Mouse (Mus musculus) gastrocnemius, postnatal 10 days (tissue): ENCODE measurements around the gene Zfp281. TPM values are rescaled to one million over a fixed set of nuclear protein-coding genes. Genes with fewer than 3 reads are reported as not detected.

ENCODE experiments used
- DNase-seq: peaks from one replicate; pipeline ENCODE4 v3.0.0; 2021; ENCODE audit warnings: mixed read lengths
- total RNA-seq, 2 experiments: library from RNA; stranded (reverse); gene quantifications; 2 replicates each; pipeline ENCODE4 v1.2.3; 2021

The Zfp281 gene
- total RNA-seq, 2 experiments from 2014 or later: 8.7 to 10.3 TPM

DNA sequence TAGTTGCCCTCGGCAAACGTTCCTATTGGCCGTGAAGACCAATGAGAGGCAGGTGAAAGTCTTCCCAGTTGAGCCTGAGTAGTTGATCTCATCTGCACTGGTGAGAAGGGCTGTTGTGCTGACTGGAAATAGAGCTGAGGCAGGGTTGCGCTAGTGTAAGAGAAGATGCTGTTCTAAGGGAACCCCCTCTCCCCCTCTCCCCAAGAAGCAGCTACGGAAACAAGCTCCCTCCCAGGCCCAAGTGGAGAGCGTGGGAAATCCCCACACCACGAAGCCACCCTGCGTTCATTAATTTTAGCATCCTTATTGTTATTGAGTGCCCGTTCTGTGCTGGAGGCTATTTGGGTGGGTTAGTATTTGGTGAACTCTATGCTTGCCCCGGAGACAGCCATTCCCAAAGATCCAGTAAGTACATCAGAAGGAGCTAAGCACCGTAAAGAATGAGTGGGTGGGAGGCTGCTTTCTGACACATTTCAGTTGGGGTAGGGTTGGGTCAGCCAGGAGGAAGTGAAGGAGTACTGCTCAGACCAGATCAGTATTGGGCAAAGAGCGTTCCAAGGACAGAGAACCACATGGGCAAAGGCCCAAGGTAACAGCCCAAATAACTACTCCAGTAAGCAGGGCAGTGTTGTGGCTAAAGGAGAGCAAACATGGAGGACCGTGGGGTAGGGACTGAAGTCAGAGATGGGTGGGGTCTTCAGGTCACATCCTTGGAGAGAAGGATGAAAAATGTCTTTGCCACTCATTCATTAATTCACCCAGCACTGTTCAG, 33.9 kb downstream of the Zfp281 start:
- no peak for DNase-seq

DNA sequence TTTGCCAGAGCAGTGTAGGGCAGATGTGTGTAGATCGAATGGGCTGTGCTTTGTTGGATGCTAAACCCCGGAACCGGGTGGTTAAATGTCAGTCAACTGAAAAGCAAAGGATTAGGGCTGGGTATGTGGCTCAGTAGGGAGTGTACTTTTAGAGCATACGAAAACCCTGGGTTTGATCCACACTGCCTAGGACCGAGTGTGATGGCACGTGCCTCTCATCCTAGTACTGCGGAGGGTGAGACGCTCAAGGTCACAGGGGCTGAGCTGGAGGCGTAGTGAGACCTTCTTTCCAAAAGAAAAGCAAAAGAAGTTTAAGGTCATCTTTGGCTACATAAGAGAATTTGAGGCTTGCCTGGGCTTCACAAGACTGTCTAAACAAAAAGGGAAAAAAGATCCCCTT, 34.6 kb downstream of the Zfp281 start:
- no peak for DNase-seq

DNA sequence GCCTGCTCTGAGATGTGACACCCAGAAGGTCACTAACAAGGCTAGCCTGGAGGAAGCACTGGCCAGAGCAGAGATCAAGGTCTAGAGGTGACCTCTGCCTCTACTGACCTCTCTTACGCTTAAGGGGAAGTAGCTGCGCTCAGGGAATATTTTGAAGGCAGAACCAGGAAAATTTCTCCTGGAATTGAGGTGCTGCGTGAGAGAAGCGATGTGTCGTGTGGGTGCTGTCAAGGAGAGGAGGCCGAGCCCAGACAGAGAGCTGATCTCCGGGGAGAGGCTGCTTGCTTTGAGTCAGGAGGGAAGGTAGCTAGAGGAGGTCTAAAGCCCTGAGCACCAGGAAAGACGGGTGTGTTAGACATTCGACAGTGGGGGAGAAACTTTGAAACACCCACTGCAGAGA, 35.2 kb downstream of the Zfp281 start:
- no peak for DNase-seq

GRCm38 (mm10) chr1:136661511-136661910, 36.8 kb downstream of the Zfp281 start:
- no peak for DNase-seq

- no peak for DNase-seq
Measured at GRCm38 (mm10) chr1:136661939-136662563, 37.4 kb downstream of the Zfp281 start.

DNA sequence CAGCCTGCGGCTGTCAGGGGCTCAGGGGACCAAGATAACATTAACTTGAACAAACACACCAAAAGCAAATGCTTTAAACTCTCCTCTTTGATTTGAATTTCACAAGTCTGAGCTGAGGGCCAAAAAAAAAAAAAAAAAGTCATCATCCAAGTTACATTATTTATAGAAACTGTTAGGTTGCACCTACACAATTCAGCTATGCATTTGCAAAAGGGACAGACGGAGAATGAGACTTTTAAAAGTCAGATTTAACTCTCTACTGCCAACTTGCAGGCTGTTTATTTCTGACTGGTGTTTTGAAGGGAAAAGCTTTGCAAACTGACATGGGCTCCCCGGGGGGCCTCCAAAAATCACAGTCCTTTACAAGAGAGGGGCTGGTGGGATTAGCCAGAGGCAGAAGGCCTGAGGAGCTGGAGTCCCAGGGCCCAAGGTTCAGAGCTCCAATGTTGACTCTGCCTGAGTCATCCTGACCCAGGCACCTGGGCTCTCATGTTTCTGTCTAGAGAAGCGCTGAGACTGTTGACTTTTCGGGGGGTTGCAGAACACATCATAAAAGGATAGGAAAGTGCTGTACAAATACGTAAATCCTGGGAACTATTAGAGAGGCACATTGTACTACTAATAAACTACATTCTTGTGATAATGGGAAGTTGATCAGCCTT, 40.4 kb downstream of the Zfp281 start:
- DNase-seq: no peak

DNA sequence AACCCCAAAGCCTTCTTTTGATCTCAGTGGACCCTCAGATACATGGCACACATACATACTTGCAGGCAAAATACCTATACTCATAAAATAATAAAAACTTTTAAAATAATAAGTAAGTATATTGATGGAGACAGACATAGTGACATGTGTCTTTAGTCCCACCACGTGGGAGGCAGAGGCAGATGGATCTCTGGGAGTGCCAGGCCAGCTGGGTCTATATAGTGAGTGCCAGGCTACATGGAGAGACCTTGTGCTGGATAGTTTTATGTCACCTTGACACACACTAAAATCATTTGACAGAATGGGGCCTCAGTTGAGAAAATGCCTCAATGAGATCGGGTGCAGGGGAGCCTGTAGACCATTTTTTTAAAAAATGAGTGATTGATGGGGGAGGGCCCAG, 41.8 kb downstream of the Zfp281 start:
- no peak for DNase-seq

- DNase-seq: no peak
Measured at GRCm38 (mm10) chr1:136669926-136670325, 45.2 kb downstream of the Zfp281 start.

DNA sequence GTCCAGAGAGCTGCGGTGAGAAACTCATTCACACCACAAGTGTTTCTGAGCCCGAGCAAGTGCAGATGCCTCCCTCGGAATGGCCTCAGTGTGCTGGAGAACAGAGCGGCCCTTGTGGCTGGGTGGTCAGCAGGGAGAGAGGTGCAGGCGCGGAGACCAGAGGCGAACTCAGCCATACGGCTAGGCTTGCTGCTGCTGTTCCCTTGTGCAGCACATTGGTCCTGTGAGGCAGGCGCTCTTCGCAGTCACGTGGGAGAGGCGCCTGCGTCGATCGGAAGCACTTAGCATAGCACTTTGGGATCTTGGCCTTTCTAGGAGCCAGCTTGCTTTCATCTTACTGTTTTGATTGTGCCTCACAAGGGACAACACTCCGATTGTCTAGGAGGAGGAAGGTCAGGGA, 45.7 kb downstream of the Zfp281 start:
- no peak for DNase-seq

DNA sequence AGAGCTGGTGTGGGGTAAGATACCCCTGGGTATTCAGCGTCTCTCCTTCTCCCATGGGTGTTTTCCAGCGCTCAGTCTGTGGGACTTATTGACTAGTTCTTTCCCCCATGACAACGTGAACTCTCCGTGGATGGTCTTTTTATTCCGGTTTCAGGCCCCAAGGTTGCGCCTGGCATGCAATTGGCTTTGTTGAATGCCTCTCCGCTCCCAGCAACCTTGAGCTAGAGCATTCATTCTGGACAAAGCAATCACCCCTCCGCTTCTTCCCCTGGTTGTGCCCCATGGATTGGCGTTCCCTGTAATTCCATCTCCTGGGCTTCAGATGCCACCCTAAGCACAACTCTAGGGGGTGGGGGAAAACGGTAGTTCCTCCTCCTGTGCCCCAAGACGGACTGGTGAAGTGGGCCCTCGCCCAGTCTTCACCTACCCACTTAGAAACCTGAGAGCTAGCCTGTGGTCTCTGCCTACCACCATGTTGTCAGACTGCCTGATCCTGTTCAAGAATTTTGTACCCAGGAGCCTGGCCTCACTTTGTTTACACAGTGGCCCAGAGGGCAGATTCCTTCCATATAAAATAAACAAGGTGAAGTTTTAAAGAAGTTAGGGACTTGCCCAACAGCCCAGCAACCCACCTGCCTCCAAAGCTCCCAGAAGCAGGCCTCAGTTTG, 47.2 kb downstream of the Zfp281 start:
- DNase-seq: no peak

- DNase-seq: no peak
Measured at GRCm38 (mm10) chr1:136672564-136672963, 47.9 kb downstream of the Zfp281 start.

- no peak for DNase-seq
Measured at GRCm38 (mm10) chr1:136673293-136673692, 48.6 kb downstream of the Zfp281 start.

- DNase-seq: no peak
Measured at GRCm38 (mm10) chr1:136674548-136675455, 50.1 kb downstream of the Zfp281 start.

DNA sequence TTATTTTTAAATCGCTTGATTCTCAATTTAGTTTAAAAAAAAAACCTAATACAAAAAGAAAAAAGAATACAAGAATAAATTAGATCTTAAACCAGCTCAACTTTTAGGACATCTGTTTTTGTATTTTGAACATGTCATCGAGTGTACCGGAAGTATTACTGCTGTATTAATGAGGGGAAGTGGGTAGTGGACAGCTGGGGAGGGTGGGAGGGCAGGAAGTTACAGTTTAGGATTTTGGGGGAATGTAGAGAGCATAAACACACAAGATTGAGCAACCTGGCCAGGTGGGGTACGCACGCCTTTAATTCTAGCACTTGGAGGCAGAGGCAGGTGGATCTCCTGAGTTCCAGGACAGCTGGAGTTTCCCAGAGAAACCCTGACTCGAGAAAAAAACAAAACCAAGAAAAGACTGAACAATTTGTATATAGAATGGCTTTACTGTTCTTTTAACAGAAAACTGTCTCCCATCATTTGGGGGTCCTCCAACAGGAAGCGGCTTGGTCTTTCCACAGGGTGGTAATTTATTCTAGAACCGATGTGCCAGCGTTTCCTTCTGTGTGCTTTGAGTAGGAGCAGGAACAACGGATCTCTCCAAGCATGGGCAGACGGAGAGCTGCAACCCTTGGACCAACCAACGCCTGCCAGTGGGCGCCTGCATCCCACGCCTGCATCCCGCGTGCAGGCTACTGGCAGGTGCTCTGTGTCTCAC, 51.2 kb downstream of the Zfp281 start:
- no peak for DNase-seq

- no peak for DNase-seq
Measured at GRCm38 (mm10) chr1:136676445-136676755, 51.7 kb downstream of the Zfp281 start.

DNA sequence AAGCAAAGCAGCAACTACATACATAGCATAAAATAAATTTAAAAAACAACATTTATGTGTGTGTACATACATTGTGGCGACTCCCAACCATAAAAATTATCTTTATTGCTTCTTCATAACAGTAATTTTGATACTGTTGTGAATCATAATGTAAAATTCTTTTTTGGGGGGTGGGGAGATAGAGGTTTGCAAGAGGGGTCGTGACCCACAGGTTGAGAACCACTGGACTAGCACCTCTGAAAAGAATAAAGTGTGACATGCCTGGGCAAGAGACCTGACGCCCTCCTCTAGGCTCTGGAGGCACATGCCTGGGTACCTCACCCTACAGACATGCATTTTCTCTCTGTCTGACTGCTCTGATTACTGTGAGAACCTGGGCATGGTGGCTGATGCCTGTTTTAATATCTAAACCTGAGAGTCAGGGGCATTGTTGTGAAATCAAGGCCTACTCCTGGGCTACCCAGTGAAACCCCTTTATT, 53.2 kb downstream of the Zfp281 start:
- no peak for DNase-seq

GRCm38 (mm10) chr1:136678836-136679235, 54.1 kb downstream of the Zfp281 start:
- DNase-seq: no peak
